Mouse (Mus musculus): ENCODE data around the gene 9130409I23Rik.

The 9130409I23Rik gene

DNA sequence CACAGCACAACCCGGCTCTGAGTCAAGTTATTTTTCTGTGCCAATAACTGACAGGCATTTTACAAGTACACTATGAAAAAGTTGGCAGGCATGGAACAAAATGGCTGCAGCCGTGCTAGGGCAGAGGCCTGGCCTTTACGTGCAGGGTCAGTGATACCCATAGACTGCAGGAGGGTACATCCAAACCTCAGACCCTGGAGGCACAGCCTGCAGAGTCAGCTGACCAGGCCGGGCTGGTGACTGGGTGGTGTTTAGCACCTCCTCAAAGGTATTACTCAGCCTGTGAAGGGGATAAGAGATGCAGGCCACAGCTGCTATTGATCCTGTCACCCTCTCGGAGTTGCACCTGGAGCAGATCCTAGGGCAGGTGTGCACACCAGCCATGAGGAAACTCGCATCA is at the start of gene 9130409I23Rik:
9130409I23Rik (plus strand) TSS at position 301 of the 400 bp plus-strand sequence.
- no peak for DNase-seq (ENCODE audit: low spot score)

DNA sequence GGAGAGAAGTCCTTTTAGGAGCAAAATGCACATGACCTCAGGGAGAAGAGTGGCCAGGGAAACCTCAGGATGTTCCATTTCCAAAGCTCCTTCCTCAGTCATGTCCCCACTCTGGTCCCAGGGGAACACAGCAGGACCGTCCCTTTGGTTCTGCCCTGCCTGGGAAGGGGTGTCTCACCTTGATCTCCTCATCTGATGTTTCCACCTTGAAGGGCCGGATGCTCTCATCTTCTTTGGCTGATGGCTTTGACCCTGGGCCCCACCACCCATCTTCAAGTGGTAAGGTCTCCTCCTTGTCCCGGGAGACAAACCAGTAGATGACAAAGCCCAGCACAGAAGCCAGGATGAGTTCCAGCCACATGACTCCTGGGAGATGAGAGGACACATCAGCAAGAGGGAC is 49.4 kb upstream of the 9130409I23Rik start:
- DNase-seq (ENCODE audit: low spot score): no peak

DNA sequence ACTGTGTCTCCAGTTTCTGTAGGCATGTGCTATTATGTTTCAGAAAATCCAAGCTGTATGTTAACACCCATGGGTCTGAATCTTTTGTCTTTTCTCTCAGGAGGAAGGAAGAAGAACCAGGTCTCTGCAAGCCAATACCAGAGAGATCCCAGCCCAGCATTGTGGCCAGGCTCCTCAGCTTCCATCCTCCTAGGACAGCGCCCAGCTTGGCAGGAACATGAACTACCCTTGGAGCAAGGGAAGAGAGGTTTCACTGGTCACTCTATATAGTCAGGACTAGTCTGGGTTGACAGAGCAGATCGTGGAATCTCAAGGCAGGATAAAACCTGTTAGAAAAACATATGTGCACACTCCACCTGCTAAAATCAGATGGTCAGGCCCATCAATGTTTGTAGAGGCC is 47.2 kb upstream of the 9130409I23Rik start:
- DNase-seq (ENCODE audit: low spot score): no peak

DNA sequence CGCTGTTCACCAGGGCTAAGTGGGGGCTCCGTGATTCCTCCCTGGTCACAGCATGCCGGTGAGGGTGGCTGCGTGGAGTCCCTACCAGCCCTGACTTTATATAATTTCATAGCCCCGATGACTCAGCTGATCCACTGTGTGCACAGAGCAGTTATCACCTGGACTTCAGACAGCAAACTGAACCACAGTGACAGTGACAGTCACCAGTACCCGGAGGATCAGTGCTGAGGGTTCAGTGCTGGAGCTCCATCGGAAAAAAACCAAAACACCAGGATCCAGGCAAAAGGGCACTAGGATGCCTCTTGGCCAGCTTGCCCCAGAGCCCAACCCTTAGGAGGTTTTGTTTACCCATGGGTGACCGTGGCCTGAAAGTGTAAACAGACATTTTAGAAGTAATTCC is 45.7 kb upstream of the 9130409I23Rik start:
- DNase-seq (ENCODE audit: low spot score): no peak

DNA sequence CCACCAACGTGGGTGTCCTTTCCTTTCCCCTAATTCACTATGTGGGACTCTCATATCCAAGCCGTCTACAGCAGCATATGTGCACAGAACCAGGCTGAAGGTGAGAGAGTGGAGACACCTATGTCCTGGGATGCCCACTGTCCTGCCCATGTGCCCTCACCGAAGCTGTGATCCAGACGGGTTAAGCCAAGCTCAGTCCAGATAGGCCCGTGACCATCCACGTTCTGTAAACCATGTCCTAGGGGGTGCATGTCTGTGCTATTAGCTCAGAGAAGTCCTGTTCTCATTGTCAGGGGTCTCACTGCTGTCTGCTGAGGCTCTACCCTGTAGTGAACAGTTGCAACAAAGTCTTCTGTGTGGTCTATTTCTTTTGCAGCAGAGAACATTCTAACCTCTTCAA is 43.2 kb upstream of the 9130409I23Rik start:
- DNase-seq (ENCODE audit: low spot score): no peak

DNA sequence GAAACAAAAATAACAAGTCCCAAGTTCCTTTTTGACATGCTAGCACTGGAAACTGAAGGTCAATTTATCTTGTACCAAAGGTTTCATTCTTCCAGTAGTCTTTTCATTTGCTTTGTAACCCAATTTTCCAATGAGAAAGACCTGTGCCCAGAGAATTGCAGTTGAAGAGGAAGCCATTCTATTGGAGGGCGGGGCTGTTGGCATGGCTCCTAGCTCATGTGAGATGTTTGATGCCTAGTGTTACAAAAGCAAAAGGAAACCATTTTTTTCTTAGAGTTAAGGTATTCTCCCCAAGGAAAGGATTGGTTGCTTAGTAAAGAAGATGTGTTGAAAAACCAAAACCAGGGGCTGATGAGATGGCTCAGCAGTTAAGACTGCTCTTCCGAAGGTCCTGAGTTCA is 42.8 kb upstream of the 9130409I23Rik start:
- DNase-seq (ENCODE audit: low spot score): no peak

DNA sequence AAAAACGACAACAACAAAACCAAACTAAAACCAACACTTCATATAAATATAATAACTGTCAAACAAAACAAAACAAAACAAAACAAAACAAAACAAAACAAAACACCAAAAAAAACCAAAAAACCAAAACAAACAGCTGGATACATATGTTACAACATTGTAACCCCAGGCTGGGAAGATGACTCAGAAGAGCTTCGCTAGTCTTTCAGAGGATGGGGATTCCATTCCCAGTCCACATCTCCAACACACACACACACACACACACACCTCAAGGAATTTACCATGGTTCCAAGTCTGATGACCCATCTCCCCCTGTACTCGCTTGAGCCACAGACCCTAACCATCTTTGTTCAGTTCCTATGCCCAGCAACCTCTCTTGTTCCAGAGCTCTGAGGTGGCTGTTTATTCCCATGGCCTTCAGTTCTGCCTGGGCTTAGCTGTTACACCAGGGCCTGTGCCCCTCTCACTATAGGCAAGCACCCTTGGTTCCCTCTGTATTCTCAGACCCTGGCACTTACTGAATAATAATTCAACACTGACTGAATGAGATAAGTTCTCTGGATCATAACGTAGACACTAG is 41.9 kb upstream of the 9130409I23Rik start:
- DNase-seq (ENCODE audit: low spot score): no peak

DNA sequence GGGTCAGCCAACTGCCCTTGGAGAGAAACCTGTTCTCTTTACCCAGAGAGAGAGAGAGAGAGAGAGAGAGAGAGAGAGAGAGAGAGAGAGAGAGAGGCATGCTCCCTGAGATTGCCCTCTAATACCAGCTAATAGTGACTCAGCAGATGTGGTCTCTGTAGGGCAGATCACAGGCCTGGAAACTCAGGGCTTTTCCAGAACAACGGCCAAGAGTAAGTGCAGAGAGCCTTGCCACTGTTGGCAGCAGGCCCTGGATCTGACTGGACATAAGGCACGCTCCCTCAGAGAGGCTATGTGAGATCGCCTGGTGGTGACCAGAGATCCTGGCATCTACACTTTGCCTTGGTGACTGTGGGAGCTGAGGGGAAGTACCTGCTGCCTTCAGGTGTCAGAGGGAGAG is 41.3 kb upstream of the 9130409I23Rik start:
- no peak for DNase-seq (ENCODE audit: low spot score)

DNA sequence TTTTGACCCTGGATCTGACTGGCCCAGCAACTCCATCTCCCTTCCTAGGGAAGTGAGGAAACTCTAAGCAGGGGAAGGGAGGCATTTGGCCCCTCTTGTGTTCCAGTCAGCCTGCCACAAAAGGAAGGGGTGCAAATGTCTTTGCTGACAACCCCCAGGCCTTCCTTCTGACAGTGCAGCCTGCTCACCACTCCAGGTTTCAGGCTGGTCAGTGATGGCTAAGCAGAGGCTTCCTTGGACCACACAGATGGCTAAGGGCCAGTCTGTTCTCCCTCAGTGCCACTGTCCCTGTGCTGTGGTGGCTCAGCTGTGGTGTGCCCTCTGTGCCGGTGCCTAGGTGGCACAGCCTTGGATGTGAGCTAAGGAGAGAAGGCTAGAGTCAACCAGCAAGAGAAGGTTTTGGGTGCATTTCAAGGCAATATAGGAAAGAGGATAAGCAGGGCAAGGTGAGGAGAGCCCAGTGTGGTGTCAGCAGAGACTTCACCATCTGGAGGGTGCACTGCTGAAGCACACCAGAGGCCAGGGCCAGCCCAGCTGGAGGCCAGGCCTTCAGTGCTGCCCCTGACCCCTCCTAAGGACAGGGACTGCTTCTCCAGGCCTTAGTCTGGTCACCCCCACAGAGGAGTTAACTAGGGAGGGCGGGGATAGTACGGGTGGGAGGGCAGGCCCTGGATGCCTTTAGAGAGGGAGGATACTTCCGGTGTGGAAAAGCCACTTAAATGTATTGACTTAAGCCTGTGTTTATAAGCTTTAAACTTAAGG is 40.7 kb upstream of the 9130409I23Rik start:
- DNase-seq (ENCODE audit: low spot score): no peak

DNA sequence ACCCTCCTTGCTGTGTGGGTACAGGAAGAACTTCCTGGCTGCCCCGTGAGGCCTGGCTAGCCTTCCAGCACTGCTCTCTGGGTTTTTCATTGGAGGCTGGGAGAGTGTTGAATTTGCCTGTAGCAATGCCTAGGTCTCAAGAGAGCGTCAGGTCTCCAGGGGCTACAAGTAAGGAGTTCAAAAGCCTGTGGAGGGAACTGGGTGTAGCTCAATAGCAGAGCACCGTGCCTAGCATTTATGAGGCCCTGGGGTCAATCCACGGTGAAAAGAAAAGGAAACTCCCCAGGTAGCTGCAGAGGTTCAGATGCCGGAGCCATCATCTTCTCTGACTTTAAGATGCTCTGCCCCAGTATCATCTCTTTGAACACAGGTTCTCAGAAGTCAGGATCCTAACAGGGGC is 39.4 kb upstream of the 9130409I23Rik start:
- DNase-seq (ENCODE audit: low spot score): no peak

DNA sequence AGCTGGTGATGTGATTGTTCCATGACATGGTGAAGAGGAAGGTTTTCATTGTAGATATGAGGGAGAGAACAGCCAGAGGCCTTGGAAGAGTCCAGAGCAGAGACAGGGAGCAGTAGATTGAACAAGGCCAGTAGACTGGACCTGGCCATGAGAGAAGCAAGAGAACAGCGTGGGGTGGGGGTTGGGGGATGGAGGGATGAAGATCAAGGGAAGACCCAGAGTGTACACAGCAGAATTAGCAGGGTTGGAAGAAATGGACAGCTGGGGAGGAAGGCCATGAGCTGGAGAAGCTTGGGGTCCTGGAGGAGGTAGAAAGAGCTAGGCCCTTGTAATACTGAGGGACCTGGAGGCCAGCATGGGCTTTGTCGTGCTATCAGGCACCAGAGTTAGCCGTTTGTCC is 38.6 kb upstream of the 9130409I23Rik start:
- DNase-seq (ENCODE audit: low spot score): no peak

DNA sequence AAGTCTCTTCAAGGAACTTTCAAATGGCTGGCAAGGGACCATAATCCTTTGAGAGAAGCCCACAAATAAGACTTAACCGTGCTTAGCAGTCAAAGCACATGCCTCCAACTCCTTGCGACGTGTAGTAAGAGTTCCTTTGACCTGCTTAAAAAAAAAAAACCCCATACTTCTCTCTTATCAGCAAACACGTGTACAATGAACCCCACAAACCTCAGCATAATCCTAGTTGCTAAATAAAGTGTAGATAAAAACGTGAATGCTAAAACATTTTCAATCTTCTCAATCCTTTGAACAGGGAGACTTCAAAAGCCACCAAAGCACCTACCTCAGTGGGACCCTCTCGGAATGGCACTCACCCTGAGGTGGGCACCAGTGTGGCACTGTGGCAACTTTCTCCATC is 37.6 kb upstream of the 9130409I23Rik start:
- DNase-seq (ENCODE audit: low spot score): no peak

DNA sequence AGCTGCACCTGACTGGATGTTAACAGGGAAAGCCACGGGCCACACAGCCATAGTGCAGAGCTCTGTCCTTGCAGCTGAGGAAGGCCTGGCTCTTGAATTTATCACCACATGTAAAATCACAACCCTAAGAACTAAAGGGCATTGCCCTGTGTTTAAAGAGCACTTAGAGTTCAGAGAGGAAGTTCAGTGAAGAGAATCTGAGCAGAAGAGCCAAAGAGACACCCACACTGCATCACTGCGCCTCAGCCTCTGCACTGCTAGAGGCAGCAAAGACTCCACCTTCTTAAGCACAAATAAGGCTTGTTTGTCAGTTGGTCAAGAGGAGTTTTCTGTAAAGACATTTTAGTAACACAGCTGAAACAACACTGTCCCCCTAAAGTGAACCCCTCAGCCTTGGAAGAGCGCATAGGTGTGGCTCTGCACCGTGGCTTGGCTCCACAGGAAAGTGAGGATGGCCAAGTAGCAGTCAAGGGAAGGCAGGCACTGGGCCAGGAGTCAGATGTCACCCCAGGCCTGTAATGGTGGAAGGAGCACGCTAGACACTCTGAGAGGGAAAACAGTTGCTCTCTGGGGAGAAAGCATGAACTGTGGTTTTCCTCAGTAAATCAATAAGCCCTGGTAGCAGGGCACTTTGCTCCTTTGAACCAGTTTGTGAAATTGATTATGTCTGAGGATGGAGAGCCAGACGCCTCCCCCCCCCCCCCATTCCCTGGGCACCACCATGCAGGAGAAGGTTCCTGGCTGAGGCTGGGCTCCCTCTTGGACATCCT is 36.1 kb upstream of the 9130409I23Rik start:
- DNase-seq (ENCODE audit: low spot score): no peak

DNA sequence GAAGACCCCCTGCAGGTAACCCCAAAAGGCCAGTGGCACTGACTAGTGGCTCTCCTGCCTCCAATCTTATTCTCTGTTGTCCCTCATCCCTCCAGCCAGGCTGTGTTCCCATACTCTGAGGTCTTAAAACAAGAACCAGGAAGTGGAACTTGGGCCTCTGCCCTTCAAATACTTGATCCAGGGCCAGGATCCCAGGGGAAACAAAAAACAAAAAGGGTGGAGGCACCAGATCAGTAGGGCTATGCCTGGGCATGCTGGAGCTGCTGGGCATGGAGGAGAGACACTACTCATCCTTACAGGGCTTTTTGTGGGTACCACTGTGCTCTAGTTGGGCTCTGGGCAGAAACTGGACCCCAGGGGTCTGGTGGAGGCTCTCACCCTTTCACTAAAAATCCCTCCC is 35.5 kb upstream of the 9130409I23Rik start:
- no peak for DNase-seq (ENCODE audit: low spot score)

DNA sequence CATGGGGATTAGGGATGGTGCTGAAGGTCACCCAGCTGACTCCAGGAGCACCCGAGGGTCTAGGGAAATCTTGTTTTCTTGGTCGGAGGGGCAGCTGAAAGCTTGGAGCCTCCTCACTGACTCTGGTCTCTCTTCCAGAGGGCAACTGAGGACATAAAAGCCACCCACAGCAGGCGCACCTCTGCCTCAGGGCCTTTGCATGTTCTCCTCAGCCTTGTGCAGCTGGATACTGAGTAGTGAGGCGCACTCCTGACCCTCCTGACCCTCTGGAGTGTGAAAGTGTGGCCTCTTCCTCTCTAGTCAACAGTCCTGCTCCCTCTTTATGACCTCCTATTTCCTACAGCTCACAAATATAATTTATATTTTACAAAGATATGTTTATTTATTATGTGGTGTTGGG is 35.0 kb upstream of the 9130409I23Rik start:
- no peak for DNase-seq (ENCODE audit: low spot score)

DNA sequence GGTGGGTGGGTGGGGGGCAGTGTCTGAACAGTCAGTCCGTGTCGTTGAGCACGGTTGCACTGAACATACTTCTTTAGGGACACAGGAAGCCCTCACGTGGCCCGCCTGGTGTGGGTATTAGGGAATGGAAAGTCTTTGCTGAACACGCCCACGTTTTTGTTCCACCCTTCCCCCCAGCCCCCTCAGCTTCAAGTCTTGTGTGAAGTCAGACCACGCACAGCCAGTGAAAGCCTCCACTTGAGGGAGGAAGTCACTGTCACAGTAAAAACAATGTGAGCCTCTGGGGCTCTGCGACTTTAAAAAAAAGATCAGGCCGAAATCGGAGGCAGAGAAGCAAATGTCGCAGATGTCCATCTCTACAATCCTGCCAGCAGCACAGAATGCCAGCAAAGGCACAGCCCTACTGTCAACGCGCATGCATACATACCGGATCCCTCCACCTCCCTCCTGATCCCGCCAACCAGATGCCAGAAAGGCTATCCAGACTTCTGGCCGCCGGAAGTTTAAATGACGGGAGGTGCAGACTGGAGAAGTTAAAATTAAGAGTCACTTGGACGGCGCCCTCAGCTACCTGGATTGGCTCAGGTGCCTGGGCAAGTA is 34.4 kb upstream of the 9130409I23Rik start:
- peak; percentile 57 for DNase-seq (ENCODE audit: low spot score)

DNA sequence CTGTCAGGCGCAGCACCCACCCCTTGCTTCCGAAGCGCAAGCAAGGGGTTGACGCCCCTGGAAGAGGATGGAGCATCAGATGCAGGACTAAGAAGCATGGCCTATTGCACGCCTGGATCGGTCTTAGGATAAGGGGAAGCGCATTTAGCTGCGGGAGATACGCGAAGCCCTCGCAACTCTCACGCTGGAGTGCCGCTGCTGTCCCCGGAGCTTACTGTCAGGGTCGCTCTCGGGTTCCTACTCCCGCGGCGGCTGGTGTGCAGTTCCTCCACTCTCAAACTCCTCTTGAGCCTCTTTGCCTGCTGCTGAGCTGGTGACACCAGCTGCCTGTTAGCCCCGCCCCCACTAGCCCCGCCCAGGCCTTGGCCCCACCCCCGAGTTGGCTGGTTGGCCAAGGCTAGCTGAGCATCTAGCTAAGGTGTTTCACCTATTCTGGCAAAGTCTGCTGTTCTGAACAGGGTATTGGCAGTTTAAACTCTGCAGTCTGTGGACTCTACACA is 33.8 kb upstream of the 9130409I23Rik start:
- peak; percentile 80 for DNase-seq (ENCODE audit: low spot score)

DNA sequence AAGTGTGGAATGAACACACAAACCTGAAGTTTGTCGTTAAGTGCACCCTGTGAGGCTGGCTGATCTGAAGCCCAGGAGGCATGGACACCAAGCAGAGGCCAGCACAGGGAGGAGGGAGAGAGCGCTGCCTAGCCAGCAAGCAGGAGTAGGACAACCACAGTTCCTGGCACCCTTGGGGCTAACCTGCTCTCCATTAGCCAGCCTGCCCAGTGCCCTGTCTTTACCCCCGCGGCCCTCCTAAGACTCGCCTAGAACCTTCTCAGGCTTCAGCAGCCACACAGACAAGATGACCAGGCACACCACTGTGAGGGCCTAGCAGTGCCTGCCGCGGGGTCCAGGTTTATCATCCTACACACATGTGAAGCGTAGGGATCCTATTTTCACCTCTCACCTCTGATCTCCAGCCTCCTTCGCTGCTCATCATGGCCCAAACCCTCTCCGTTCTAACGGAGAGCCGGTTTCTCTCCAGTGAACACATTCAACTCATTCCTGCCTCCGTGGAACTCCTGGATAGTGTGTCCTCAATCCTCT is 33.1 kb upstream of the 9130409I23Rik start:
- DNase-seq (ENCODE audit: low spot score): no peak

DNA sequence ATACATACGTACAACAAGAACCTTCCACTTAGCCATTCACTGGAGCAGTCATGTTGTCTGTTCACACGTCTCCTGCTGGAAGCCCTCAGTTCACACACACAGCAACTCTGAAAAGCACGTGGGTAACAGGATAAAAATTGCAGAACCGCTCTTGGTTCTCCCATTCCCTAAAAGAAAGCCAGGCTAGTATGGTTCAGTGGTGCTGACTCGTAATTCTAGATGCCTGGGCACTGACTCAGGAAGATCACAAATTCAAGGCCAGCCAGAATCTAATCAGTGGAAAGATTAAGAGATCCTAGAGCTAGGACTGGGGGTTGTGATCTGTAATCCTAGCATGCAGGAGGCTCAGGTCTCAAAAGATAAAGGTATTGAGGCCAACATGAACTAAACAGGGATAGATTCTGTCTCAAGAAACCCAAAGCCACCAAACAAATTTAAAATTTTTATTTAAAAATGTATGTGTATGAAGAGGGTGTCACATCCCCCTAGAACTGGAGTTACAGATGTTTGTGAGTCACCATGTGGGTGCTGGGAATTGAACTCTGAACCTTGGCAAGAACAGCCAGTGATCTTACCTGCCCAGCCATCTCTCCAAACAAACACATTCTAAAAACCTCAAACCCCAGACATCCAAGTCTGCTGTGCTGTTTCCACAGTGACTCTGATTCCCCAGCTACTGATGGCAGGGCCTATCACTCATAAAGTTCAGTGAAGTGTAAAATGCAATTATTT is 30.1 kb upstream of the 9130409I23Rik start, which contains the start of gene Ephx1:
Ephx1 (minus strand) TSS at position 149 of the 732 bp plus-strand sequence.
- no peak for DNase-seq (ENCODE audit: low spot score)

DNA sequence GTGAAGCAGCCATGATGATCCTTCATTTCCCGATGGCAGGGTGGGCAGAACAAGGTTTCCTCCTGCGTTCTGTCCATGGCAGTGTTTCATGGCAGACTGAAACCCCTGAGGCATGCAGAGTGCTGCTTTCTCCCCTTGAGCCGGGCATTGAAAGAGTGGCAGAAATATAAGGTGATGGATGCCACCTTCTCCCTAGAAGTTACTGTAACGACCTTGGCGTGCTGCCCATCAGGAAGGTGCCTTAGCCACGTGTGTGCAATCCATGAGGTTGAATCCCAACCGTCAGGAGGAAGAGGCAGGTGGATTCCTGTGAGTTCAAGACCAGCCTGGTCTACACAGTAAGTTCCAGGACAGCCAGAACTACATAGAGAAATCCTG is 29.6 kb upstream of the 9130409I23Rik start:
- no peak for DNase-seq (ENCODE audit: low spot score)

DNA sequence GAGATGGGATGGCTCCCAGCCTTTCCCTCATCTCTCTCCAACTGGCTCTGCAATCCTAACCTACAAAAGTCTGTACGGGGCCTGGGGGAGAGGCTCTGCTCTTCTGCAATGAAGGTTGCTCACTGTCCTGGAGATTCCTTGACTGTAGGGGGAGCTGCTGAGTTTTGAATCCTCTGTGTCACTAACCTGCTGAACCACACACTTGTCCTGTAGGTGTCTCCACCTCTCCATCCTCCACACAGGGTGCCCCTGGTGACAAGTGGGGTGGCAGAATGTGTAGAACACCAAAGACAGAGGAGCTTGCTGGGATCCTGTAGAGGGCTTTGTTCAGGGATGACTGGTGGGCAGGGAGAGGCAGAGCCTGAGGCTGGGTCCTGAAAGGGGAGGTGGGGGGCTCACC is 28.8 kb upstream of the 9130409I23Rik start:
- DNase-seq (ENCODE audit: low spot score): peak; percentile 78
